Mouse (Mus musculus) heart, adult 8-10 months (tissue): ENCODE measurements at regions not wholly inside any gene's neighbourhood (a gene's known extent, or its start where the extent isn't known, plus 50 kb on each side); places are given as distances from the start of the nearest gene placed in this dataset.
A peak's percentile ranks its signal among the peaks of the same experiment; 100 is the strongest.
"Not testable (repeated sequence)": the region's sequence is repeated elsewhere in the genome, so short reads cannot be mapped to it uniquely, and the experiment has no call there.

ENCODE experiments used
- DNase-seq: peaks from one replicate; pipeline ENCODE4 v3.0.0; 2022; ENCODE audit warnings: low spot score

- DNase-seq = no peak
These were observed 54.4 kb upstream of the Lrpprc start for GRCm38 (mm10) chr17:84844950-84845349.

GRCm38 (mm10) chr17:84846141-84846540 is 55.6 kb upstream of the Lrpprc start:
- no peak for DNase-seq

GRCm38 (mm10) chr17:84848385-84849030 is 57.9 kb upstream of the Lrpprc start:
- no peak for DNase-seq

- DNase-seq = no peak
These were observed 58.4 kb upstream of the Lrpprc start for GRCm38 (mm10) chr17:84849031-84849405.

- no peak for DNase-seq
These were observed 59.9 kb upstream of the Lrpprc start for GRCm38 (mm10) chr17:84850464-84850863.

- no peak for DNase-seq
These were observed 60.3 kb upstream of the Lrpprc start for GRCm38 (mm10) chr17:84850893-84851292.

GRCm38 (mm10) chr17:84856971-84857370 is 66.4 kb upstream of the Lrpprc start:
- no peak for DNase-seq

- DNase-seq = no peak
These were observed 68.2 kb upstream of the Lrpprc start for GRCm38 (mm10) chr17:84858830-84859229.

- no peak for DNase-seq
These were observed 69.3 kb upstream of the Lrpprc start for GRCm38 (mm10) chr17:84859916-84860315.

- DNase-seq = no peak
These were observed 70.2 kb upstream of the Lrpprc start for GRCm38 (mm10) chr17:84860835-84861234.

GRCm38 (mm10) chr17:84864231-84864630 is 73.6 kb upstream of the Lrpprc start:
- DNase-seq = not testable (repeated sequence)

GRCm38 (mm10) chr17:84865158-84865557 is 74.6 kb upstream of the Lrpprc start:
- peak; percentile 57 for DNase-seq

GRCm38 (mm10) chr17:84865566-84865965 is 75.0 kb upstream of the Lrpprc start:
- no peak for DNase-seq

- no peak for DNase-seq
These were observed 78.6 kb upstream of the Lrpprc start for GRCm38 (mm10) chr17:84869074-84869722.

GRCm38 (mm10) chr17:84873554-84873953 is 83.0 kb upstream of the Lrpprc start:
- DNase-seq = peak; percentile 55

GRCm38 (mm10) chr17:84874494-84874893 is 82.0 kb upstream of the Ppm1b start:
- no peak for DNase-seq

GRCm38 (mm10) chr17:84875031-84875430 is 81.5 kb upstream of the Ppm1b start:
- DNase-seq = no peak

- no peak for DNase-seq
These were observed 80.5 kb upstream of the Ppm1b start for GRCm38 (mm10) chr17:84876037-84876436.

GRCm38 (mm10) chr17:84877176-84877863 is 79.2 kb upstream of the Ppm1b start:
- no peak for DNase-seq

GRCm38 (mm10) chr17:84877864-84878224 is 78.7 kb upstream of the Ppm1b start:
- DNase-seq = peak; percentile 77

GRCm38 (mm10) chr17:84878316-84878715 is 78.2 kb upstream of the Ppm1b start:
- no peak for DNase-seq

GRCm38 (mm10) chr17:84879146-84879545 is 77.4 kb upstream of the Ppm1b start:
- no peak for DNase-seq

GRCm38 (mm10) chr17:84880946-84881345 is 75.6 kb upstream of the Ppm1b start:
- DNase-seq = no peak
